Mouse (Mus musculus) intestine, embryonic 14.5 days (tissue): ENCODE measurements around the gene Smarca2. TPM values are rescaled to one million over a fixed set of nuclear protein-coding genes. Genes with fewer than 3 reads are reported as not detected.

ENCODE experiments used
- ATAC-seq: fragments of 200-750 bp; cut with Nextera tagmentation; replicated peaks from 2 replicates; pipeline ENCODE4 v1.8.0; 2017; ENCODE audit warnings: low read depth, moderate number of reproducible peaks, moderate TSS enrichment, moderate library complexity; ENCODE audit not compliant: low FRiP score, low TSS enrichment
- DNase-seq: peaks from one replicate; pipeline ENCODE4 v3.0.0-alpha.2; 2018; ENCODE audit warnings: low spot score
- H3K27ac ChIP-seq: fragments of 300-500 bp; sonication (generic); 2 replicates; pipeline ENCODE4 v1.5.1; 2014; ENCODE audit warnings: low read depth, mild to moderate bottlenecking, control low read depth
- H3K27me3 ChIP-seq: fragments of 300-500 bp; sonication (generic); replicated peaks from 2 replicates; pipeline ENCODE4 v1.6.1; 2014; ENCODE audit warnings: low read length, control low read depth; ENCODE audit not compliant: control insufficient read depth, insufficient read depth
- H3K36me3 ChIP-seq: fragments of 300-500 bp; sonication (generic); 2 replicates; pipeline ENCODE4 v1.6.1; 2014; ENCODE audit warnings: low read length, control low read depth; ENCODE audit not compliant: control insufficient read depth, insufficient read depth
- H3K4me1 ChIP-seq: fragments of 300-500 bp; sonication (generic); replicated peaks from 2 replicates; pipeline ENCODE4 v1.6.1; 2014; ENCODE audit warnings: low read length, control low read depth, mixed read lengths; ENCODE audit not compliant: control insufficient read depth, insufficient read depth
- H3K4me2 ChIP-seq: fragments of 300-500 bp; sonication (generic); 2 replicates; pipeline ENCODE4 v1.6.1; 2014; ENCODE audit warnings: low read length
- H3K4me3 ChIP-seq: fragments of 300-500 bp; sonication (generic); 2 replicates; pipeline ENCODE4 v1.5.1; 2014; ENCODE audit warnings: low read depth, low read length, control low read depth, mixed read lengths
- H3K9ac ChIP-seq: fragments of 300-500 bp; sonication (generic); 2 replicates; pipeline ENCODE4 v1.6.1; 2014; ENCODE audit warnings: mild to moderate bottlenecking, low read length
- H3K9me3 ChIP-seq: fragments of 300-500 bp; sonication (generic); 2 replicates; pipeline ENCODE4 v1.6.1; 2016; ENCODE audit warnings: low read length, control low read depth; ENCODE audit not compliant: control insufficient read depth
- WGBS: fragments of 180-500 bp; shearing (Covaris S2); extraction: QIAGEN DNeasy Blood & Tissue Kit; methylation state at CpG from one replicate; pipeline ENCODE4 v1.1.7; 2014; 5-methylcytosine and 5-hydroxymethylcytosine counted together
- polyA plus RNA-seq: library from polyadenylated mRNA; unstranded; fragments of >200 nt; fragmentation: Nextera tagmentation; extraction: Ambion mirVana; gene quantifications from 2 replicates; pipeline ENCODE4 v1.2.1, GENCODE M21; 2014

The Smarca2 gene
- polyA plus RNA-seq, 1 experiment from 2014 or later: 47.0 TPM

DNA sequence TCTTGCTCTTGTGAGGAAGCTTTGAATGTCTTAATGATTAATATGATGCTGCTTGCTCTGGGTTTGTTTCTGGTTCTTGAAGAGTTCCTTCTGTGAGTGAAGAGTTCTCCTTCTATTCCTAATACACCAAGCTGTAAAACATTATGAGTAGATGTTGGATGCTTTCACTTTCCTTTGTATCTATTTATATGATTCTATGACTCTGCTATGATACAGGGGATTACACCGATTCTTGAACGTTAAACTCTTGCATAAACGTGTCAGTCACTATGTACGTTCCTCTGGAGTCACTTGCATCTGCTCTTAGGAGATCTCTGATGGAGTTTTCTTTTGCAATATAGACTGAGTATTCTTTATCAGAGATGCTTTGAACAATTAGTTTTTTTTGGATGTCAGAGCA, 199.6 kb downstream of the Smarca2 start:
- 69% methylated on average over 4 of the region's 4 CpGs for WGBS
- no peak for ATAC-seq
- DNase-seq: no peak
- Histone ChIP-seq H3K27me3 (no peaks in the 10 kb centered on the region), H3K4me2 (no peak overlapping the region), H3K4me3 (no peak overlapping the region), H3K27ac (no peak overlapping the region), H3K9ac (no peak overlapping the region), H3K9me3 (no peaks in the 10 kb centered on the region), H3K36me3 (no peaks in the 10 kb centered on the region), H3K4me1 (no peaks in the 10 kb centered on the region)

DNA sequence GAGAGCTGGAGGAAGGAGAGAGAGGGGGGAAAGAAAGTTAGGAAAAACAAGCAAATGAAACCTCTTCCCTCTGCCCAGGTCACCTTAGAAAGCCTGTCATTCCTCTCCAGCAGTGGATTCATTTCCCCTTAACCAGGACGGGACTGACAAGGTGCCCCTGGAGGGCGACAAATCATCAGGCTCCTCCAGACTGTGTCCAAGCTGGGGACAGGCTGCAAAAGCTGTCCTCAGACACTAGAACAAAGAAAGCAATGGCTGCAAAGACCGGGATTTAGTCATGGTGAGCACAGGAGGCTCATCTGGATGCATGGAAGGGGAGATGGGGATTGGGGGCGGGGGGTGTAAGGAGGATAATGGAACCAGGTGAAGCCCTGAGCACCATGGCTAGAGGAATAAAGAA, 209.8 kb downstream of the Smarca2 start:
- Histone ChIP-seq H3K4me3 (no peak overlapping the region), H3K9ac (no peak overlapping the region), H3K4me2 (no peak overlapping the region), H3K4me1 (no peaks in the 10 kb centered on the region), H3K27ac (no peak overlapping the region), H3K36me3 (no peaks in the 10 kb centered on the region), H3K27me3 (no peaks in the 10 kb centered on the region), H3K9me3 (0 out of 2 replicates have a peak, but pooled peaks cover 3% of the 10 kb centered on the region)
- WGBS: 42% methylated on average over 4 of the region's 4 CpGs
- no peak for DNase-seq
- no peak for ATAC-seq

DNA sequence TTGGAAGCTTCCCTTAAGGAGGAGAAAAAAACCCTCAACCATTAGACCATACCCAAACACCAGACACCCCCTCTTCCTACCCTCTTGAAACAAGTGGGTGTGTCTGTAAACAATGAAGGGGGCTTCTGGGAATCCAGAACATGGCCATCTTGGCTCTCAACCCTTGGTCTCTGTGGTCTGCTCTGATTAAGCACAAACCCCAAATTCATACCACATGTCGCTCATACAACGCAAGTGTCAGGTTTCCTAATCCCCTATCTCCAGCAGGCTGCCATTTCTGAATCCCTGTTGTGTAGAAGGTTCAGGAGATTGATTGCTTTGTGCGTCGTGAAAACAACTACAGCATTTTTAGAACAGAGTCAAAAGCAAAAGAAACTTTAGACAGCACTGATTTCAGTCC, 213.1 kb downstream of the Smarca2 start:
- no peak overlapping the region for H3K4me3 ChIP-seq
- H3K9me3 ChIP-seq: no peaks in the 10 kb centered on the region
- 88% methylated on average over 4 of the region's 4 CpGs for WGBS
- H3K36me3 ChIP-seq: no peaks in the 10 kb centered on the region
- no peaks in the 10 kb centered on the region for H3K27me3 ChIP-seq
- no peak for DNase-seq
- H3K4me1 ChIP-seq: no peaks in the 10 kb centered on the region
- ATAC-seq: no peak
- no peak overlapping the region for H3K27ac ChIP-seq
- H3K4me2 ChIP-seq: no peak overlapping the region
- no peak overlapping the region for H3K9ac ChIP-seq
